Mouse (Mus musculus): ENCODE measurements around the gene Ddit4l. TPM values are rescaled to one million over a fixed set of nuclear protein-coding genes. Genes with fewer than 3 reads are reported as not detected.

Gene Ddit4l
- polyA plus RNA-seq, 1 experiment = 0.20 TPM

GRCm38 (mm10) chr3:137620540-137620939, 872 bp upstream of the Ddit4l start:
- no peaks in the 10 kb centered on the region for H3K4me1 ChIP-seq (ENCODE audit: control insufficient read depth, insufficient read depth, low read length)
- TF ChIP-seq POLR2A (IDR thresholded peaks at IDR 0.05; ENCODE audit: borderline replicate concordance, low read depth, low read length) (no peak), CTCF (IDR thresholded peaks at IDR 0.05; ENCODE audit: low read depth, low read length) (no peak)
- H3K27ac ChIP-seq (ENCODE audit: insufficient read depth, low read depth, low read length) = no peak overlapping the region
- H3K4me3 ChIP-seq (ENCODE audit: insufficient read depth, low read length) = no peak overlapping the region

- Histone ChIP-seq H3K4me3 (ENCODE audit: insufficient read depth, low read length) (no peak overlapping the region), H3K27ac (ENCODE audit: insufficient read depth, low read depth, low read length) (no peak overlapping the region), H3K4me1 (ENCODE audit: control insufficient read depth, insufficient read depth, low read length) (no peaks in the 10 kb centered on the region)
- TF ChIP-seq POLR2A (IDR thresholded peaks at IDR 0.05; ENCODE audit: borderline replicate concordance, low read depth, low read length) = no peak
- no peak for TF ChIP-seq CTCF (IDR thresholded peaks at IDR 0.05; ENCODE audit: low read depth, low read length)
Measured at GRCm38 (mm10) chr3:137622091-137622490, 679 bp downstream of the Ddit4l start.

- no peaks in the 10 kb centered on the region for H3K4me1 ChIP-seq (ENCODE audit: control insufficient read depth, insufficient read depth, low read length)
- no peak overlapping the region for H3K27ac ChIP-seq (ENCODE audit: insufficient read depth, low read depth, low read length)
- no peak for TF ChIP-seq POLR2A (IDR thresholded peaks at IDR 0.05; ENCODE audit: borderline replicate concordance, low read depth, low read length)
- TF ChIP-seq CTCF (IDR thresholded peaks at IDR 0.05; ENCODE audit: low read depth, low read length) = no peak
- peak overlapping the region; percentile 54 for H3K4me3 ChIP-seq (ENCODE audit: insufficient read depth, low read length)
Measured at GRCm38 (mm10) chr3:137622895-137623580, 1.6 kb downstream of the Ddit4l start.

- Histone ChIP-seq H3K4me1 (ENCODE audit: control insufficient read depth, insufficient read depth, low read length) (no peaks in the 10 kb centered on the region), H3K4me3 (ENCODE audit: insufficient read depth, low read length) (peak overlapping the region; percentile 54), H3K27ac (ENCODE audit: insufficient read depth, low read depth, low read length) (no peak overlapping the region)
- TF ChIP-seq CTCF (IDR thresholded peaks at IDR 0.05; ENCODE audit: low read depth, low read length) = no peak
- no peak for TF ChIP-seq POLR2A (IDR thresholded peaks at IDR 0.05; ENCODE audit: borderline replicate concordance, low read depth, low read length)
Measured at GRCm38 (mm10) chr3:137623581-137624362, 2.4 kb downstream of the Ddit4l start.

- TF ChIP-seq CTCF (IDR thresholded peaks at IDR 0.05; ENCODE audit: low read depth, low read length) = no peak
- TF ChIP-seq POLR2A (IDR thresholded peaks at IDR 0.05; ENCODE audit: borderline replicate concordance, low read depth, low read length) = no peak
- no peaks in the 10 kb centered on the region for H3K4me1 ChIP-seq (ENCODE audit: control insufficient read depth, insufficient read depth, low read length)
- H3K4me3 ChIP-seq (ENCODE audit: insufficient read depth, low read length) = no peak overlapping the region
- H3K27ac ChIP-seq (ENCODE audit: insufficient read depth, low read depth, low read length) = no peak overlapping the region
Measured at GRCm38 (mm10) chr3:137625054-137625453, 3.6 kb downstream of the Ddit4l start.

GRCm38 (mm10) chr3:137633726-137634125, 12.3 kb downstream of the Ddit4l start:
- no peak overlapping the region for H3K27ac ChIP-seq (ENCODE audit: insufficient read depth, low read depth, low read length)
- TF ChIP-seq POLR2A (IDR thresholded peaks at IDR 0.05; ENCODE audit: borderline replicate concordance, low read depth, low read length) (no peak), CTCF (IDR thresholded peaks at IDR 0.05; ENCODE audit: low read depth, low read length) (no peak)
- H3K4me1 ChIP-seq (ENCODE audit: control insufficient read depth, insufficient read depth, low read length) = no peaks in the 10 kb centered on the region
- H3K4me3 ChIP-seq (ENCODE audit: insufficient read depth, low read length) = no peak overlapping the region

- TF ChIP-seq CTCF (IDR thresholded peaks at IDR 0.05; ENCODE audit: low read depth, low read length) (no peak), POLR2A (IDR thresholded peaks at IDR 0.05; ENCODE audit: borderline replicate concordance, low read depth, low read length) (no peak)
- H3K4me3 ChIP-seq (ENCODE audit: insufficient read depth, low read length) = no peak overlapping the region
- H3K27ac ChIP-seq (ENCODE audit: insufficient read depth, low read depth, low read length) = no peak overlapping the region
- no peaks in the 10 kb centered on the region for H3K4me1 ChIP-seq (ENCODE audit: control insufficient read depth, insufficient read depth, low read length)
Measured at GRCm38 (mm10) chr3:137636571-137636970, 15.2 kb downstream of the Ddit4l start.

GRCm38 (mm10) chr3:137641238-137641637, 19.8 kb downstream of the Ddit4l start:
- no peak for TF ChIP-seq POLR2A (IDR thresholded peaks at IDR 0.05; ENCODE audit: borderline replicate concordance, low read depth, low read length)
- TF ChIP-seq CTCF (IDR thresholded peaks at IDR 0.05; ENCODE audit: low read depth, low read length) = no peak
- Histone ChIP-seq H3K4me1 (ENCODE audit: control insufficient read depth, insufficient read depth, low read length) (no peaks in the 10 kb centered on the region), H3K4me3 (ENCODE audit: insufficient read depth, low read length) (no peak overlapping the region), H3K27ac (ENCODE audit: insufficient read depth, low read depth, low read length) (no peak overlapping the region)

GRCm38 (mm10) chr3:137642137-137642536, 20.7 kb downstream of the Ddit4l start:
- Histone ChIP-seq H3K4me3 (ENCODE audit: insufficient read depth, low read length) (no peak overlapping the region), H3K27ac (ENCODE audit: insufficient read depth, low read depth, low read length) (no peak overlapping the region), H3K4me1 (ENCODE audit: control insufficient read depth, insufficient read depth, low read length) (no peaks in the 10 kb centered on the region)
- no peak for TF ChIP-seq CTCF (IDR thresholded peaks at IDR 0.05; ENCODE audit: low read depth, low read length)
- TF ChIP-seq POLR2A (IDR thresholded peaks at IDR 0.05; ENCODE audit: borderline replicate concordance, low read depth, low read length) = no peak

GRCm38 (mm10) chr3:137642568-137642967, 21.2 kb downstream of the Ddit4l start:
- Histone ChIP-seq H3K4me3 (ENCODE audit: insufficient read depth, low read length) (no peak overlapping the region), H3K27ac (ENCODE audit: insufficient read depth, low read depth, low read length) (no peak overlapping the region), H3K4me1 (ENCODE audit: control insufficient read depth, insufficient read depth, low read length) (no peaks in the 10 kb centered on the region)
- TF ChIP-seq POLR2A (IDR thresholded peaks at IDR 0.05; ENCODE audit: borderline replicate concordance, low read depth, low read length) (no peak), CTCF (IDR thresholded peaks at IDR 0.05; ENCODE audit: low read depth, low read length) (no peak)

Measured in bone marrow macrophage, adult 2 months (primary cell).